Mouse (Mus musculus): ENCODE results near the gene Wdfy3.

DNA sequence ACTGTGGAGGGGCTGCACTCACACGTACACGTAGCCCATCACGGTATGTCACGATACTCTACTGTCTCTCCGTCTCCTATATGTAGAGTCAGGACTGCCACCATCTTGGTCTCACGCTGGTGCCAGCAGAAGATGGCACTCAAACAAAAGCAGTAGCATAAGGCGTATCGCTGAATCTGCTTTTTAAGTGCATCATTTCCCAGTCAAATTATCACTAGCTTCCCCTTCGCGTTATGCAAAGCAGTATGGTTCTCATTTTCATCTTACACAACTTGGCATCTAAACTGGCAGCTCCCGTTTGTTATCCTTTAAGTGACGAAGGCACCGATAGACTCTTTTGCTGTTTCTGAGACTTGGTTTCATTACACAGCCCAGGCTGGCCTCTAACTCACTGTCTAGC lies 110.4 kb downstream of the Wdfy3 start:
- TF ChIP-seq EP300 (IDR thresholded peaks at IDR 0.05; ENCODE audit: low read depth): no peak
- no peak for TF ChIP-seq CTCF (IDR thresholded peaks at IDR 0.05; ENCODE audit: low read depth)
